Mouse (Mus musculus): ENCODE results near the gene Ereg.

DNA sequence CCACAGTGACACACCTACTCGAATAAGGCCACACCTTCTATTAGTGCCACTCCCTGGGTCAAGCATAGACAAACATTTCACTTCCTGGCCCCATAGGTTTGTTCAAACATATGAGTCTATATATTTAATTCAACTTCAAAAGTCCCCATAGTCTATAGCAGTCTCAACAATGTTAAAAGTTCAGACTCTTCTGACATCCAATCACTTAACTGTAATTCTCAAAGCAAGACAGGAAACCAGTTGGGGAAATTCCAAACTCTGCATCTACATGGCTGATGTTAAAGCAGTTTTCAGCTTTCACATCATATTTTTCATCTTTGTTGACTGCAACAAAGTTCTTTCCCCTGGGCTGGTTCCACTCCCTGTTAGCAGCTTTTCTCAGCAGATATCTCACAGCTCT, 52.2 kb downstream of the Ereg start:
- TF ChIP-seq POLR2A (IDR thresholded peaks at IDR 0.05; ENCODE audit: low read depth, low read length) (no peak), CTCF (IDR thresholded peaks at IDR 0.05; ENCODE audit: extremely low read depth, insufficient read length, insufficient replicate concordance, low read depth, low read length) (no peak)

All from small intestine, adult 2 months (tissue).